Mouse (Mus musculus) CH12.LX (cell line): ENCODE data around the gene Inpp5e. TPM values are rescaled to one million over a fixed set of nuclear protein-coding genes. Genes with fewer than 3 reads are reported as not detected.
A peak's percentile ranks its signal among the peaks of the same experiment; 100 is the strongest.
"Not testable (repeated sequence)": the region's sequence is repeated elsewhere in the genome, so short reads cannot be mapped to it uniquely, and the experiment has no call there.

ENCODE experiments used
- DNase-seq: peaks from one replicate; pipeline ENCODE4 v3.0.0-alpha.2; 2013; ENCODE audit errors: extremely low read depth
- H3K27ac ChIP-seq: 2 replicates; pipeline ENCODE4 v1.5.1; 2012; ENCODE audit warnings: low read depth, mild to moderate bottlenecking, control low read depth, moderate library complexity; ENCODE audit not compliant: insufficient read depth
- H3K27me3 ChIP-seq: replicated peaks from 2 replicates; pipeline ENCODE3; 2012; ENCODE audit warnings: inconsistent platforms
- H3K36me3 ChIP-seq, 2 experiments: replicated peaks in 1 of 2; 2 replicates each; pipeline versions ENCODE3 to v1.6.1; 2012; ENCODE audit warnings: inconsistent platforms in 1 of 2, low read length in 1 of 2, mild to moderate bottlenecking in 1 of 2, mixed read lengths in 1 of 2, moderate library complexity in 1 of 2; ENCODE audit not compliant: control insufficient read depth in 1 of 2, insufficient read depth in 1 of 2
- H3K4me1 ChIP-seq, 2 experiments: 2 replicates each; pipeline ENCODE4 v1.6.1; 2012; ENCODE audit warnings: inconsistent platforms in 1 of 2, moderate library complexity in 1 of 2; ENCODE audit not compliant: insufficient read depth in 2 of 2, control insufficient read depth in 1 of 2
- H3K4me2 ChIP-seq: 2 replicates; pipeline ENCODE4 v1.6.1; 2012; ENCODE audit warnings: low read depth, mild to moderate bottlenecking, control low read depth; ENCODE audit not compliant: poor library complexity, insufficient read depth, severe bottlenecking
- H3K4me3 ChIP-seq, 3 experiments: fragments of 150-350 bp in 1 of 3; sonication (generic) in 1 of 3; replicated peaks in 1 of 3; 2 replicates each; pipeline versions ENCODE3 to v1.5.1; 2011 to 2012; ENCODE audit warnings: low read depth in 2 of 3, low read length in 2 of 3, mild to moderate bottlenecking in 2 of 3, moderate library complexity in 2 of 3, control low read depth in 1 of 3, improper control_type of control experiment in 1 of 3, inconsistent platforms in 1 of 3, mixed read lengths in 1 of 3; ENCODE audit not compliant: poor library complexity in 1 of 3
- H3K79me2 ChIP-seq: replicated peaks from 2 replicates; pipeline ENCODE4 v1.6.1; 2012; ENCODE audit warnings: mild to moderate bottlenecking, moderate library complexity; ENCODE audit not compliant: control insufficient read depth, poor library complexity, insufficient read depth, severe bottlenecking; ENCODE audit errors: extremely low read depth
- H3K9ac ChIP-seq: 2 replicates; pipeline ENCODE4 v1.6.1; 2012; ENCODE audit warnings: low read depth, mild to moderate bottlenecking, control low read depth, moderate library complexity; ENCODE audit not compliant: insufficient read depth
- H3K9me3 ChIP-seq: replicated peaks from 2 replicates; pipeline ENCODE3; 2012; ENCODE audit warnings: low read length, inconsistent platforms, mixed read lengths
- CHD1 ChIP-seq: IDR thresholded peaks from 2 replicates; pipeline ENCODE4 v1.6.1; 2012; ENCODE audit warnings: low read depth, low read length, improper control_type of control experiment, inconsistent platforms
- E2F4 ChIP-seq: IDR thresholded peaks from 2 replicates; pipeline ENCODE4 v1.6.1; 2011; ENCODE audit warnings: low read depth, low read length, improper control_type of control experiment; ENCODE audit not compliant: insufficient replicate concordance
- ELF1 ChIP-seq: IDR thresholded peaks from 2 replicates; pipeline ENCODE4 v1.6.1; 2014; ENCODE audit warnings: low read depth, mild to moderate bottlenecking, inconsistent platforms, low read length, improper control_type of control experiment
- EP300 ChIP-seq: IDR thresholded peaks from 2 replicates; pipeline ENCODE4 v1.6.1; 2011; ENCODE audit warnings: low read length, improper control_type of control experiment
- GABPA ChIP-seq: IDR thresholded peaks from 2 replicates; pipeline ENCODE4 v1.6.1; 2012; ENCODE audit warnings: low read depth, low read length, improper control_type of control experiment, inconsistent platforms; ENCODE audit not compliant: insufficient replicate concordance
- HCFC1 ChIP-seq: IDR thresholded peaks from 2 replicates; pipeline ENCODE4 v1.6.1; 2012; ENCODE audit warnings: low read depth, mild to moderate bottlenecking, inconsistent platforms, low read length, improper control_type of control experiment
- KAT2A ChIP-seq: IDR thresholded peaks from 2 replicates; pipeline ENCODE4 v1.6.1; 2012; ENCODE audit warnings: low read length, improper control_type of control experiment, inconsistent platforms; ENCODE audit not compliant: insufficient replicate concordance
- MAFK ChIP-seq: IDR thresholded peaks from 2 replicates; pipeline ENCODE4 v1.6.1; 2011; ENCODE audit warnings: low read length, improper control_type of control experiment; ENCODE audit not compliant: insufficient replicate concordance
- MAX ChIP-seq: IDR thresholded peaks from 2 replicates; pipeline ENCODE4 v1.6.1; 2011; ENCODE audit warnings: low read length, improper control_type of control experiment
- MAZ ChIP-seq: IDR thresholded peaks from 2 replicates; pipeline ENCODE4 v1.6.1; 2012; ENCODE audit warnings: low read depth, mild to moderate bottlenecking, inconsistent platforms, low read length, improper control_type of control experiment, moderate library complexity
- MXI1 ChIP-seq: IDR thresholded peaks from 2 replicates; pipeline ENCODE4 v1.6.1; 2011; ENCODE audit warnings: mild to moderate bottlenecking, low read depth, low read length, improper control_type of control experiment
- NELFE ChIP-seq: IDR thresholded peaks from 2 replicates; pipeline ENCODE4 v1.6.1; 2011; ENCODE audit warnings: low read depth, low read length, improper control_type of control experiment
- PAX5 ChIP-seq: IDR thresholded peaks from 2 replicates; pipeline ENCODE4 v1.6.1; 2012; ENCODE audit warnings: low read length, inconsistent platforms, mixed read lengths
- POLR2AphosphoS2 ChIP-seq: IDR thresholded peaks from 2 replicates; pipeline ENCODE4 v1.6.1; 2011; ENCODE audit warnings: low read depth, low read length, improper control_type of control experiment
- RCOR1 ChIP-seq: conservative IDR thresholded peaks from 2 replicates; pipeline ENCODE4 v1.6.1; 2012; ENCODE audit warnings: low read depth, mild to moderate bottlenecking, inconsistent platforms, low read length, improper control_type of control experiment
- SIN3A ChIP-seq: IDR thresholded peaks from 2 replicates; pipeline ENCODE4 v1.6.1; 2012; ENCODE audit warnings: low read length, improper control_type of control experiment, inconsistent platforms
- SMC3 ChIP-seq: IDR thresholded peaks from 2 replicates; pipeline ENCODE4 v1.6.1; 2011; ENCODE audit warnings: low read depth, low read length, improper control_type of control experiment
- TBP ChIP-seq: conservative IDR thresholded peaks from 2 replicates; pipeline ENCODE4 v1.6.1; 2011; ENCODE audit warnings: low read depth, low read length, improper control_type of control experiment
- TCF12 ChIP-seq: IDR thresholded peaks from 2 replicates; pipeline ENCODE4 v1.6.1; 2014; ENCODE audit warnings: low read depth, mild to moderate bottlenecking, inconsistent platforms, low read length, improper control_type of control experiment
- USF1 ChIP-seq: IDR thresholded peaks from 2 replicates; pipeline ENCODE4 v1.6.1; 2014; ENCODE audit warnings: low read depth, mild to moderate bottlenecking, inconsistent platforms, low read length, improper control_type of control experiment
- USF2 ChIP-seq: conservative IDR thresholded peaks from 2 replicates; pipeline ENCODE4 v1.6.1; 2011; ENCODE audit warnings: low read depth, low read length, improper control_type of control experiment
- ZC3H11A ChIP-seq: IDR thresholded peaks from 2 replicates; pipeline ENCODE4 v1.6.1; 2012; ENCODE audit warnings: low read depth, mild to moderate bottlenecking, inconsistent platforms, low read length, improper control_type of control experiment
- ZNF384 ChIP-seq: IDR thresholded peaks from 2 replicates; pipeline ENCODE4 v1.6.1; 2012; ENCODE audit warnings: low read depth, low read length, improper control_type of control experiment, inconsistent platforms
- dilution Hi-C: fragments of 300-500 bp; cut with MboI; formaldehyde crosslinking; loops from 2 replicates; pipeline ENCODE4 v1.14.3; 2020; ENCODE audit warnings: low sequenced_read_pairs; ENCODE audit not compliant: extremely low pct_unique_long_range_greater_than_20kb, extremely low pct_ligation_motif_present
- in situ Hi-C: fragments of 300-500 bp; cut with MboI; formaldehyde crosslinking; loops from 3 replicates; pipeline ENCODE4 v1.14.3; 2019; ENCODE audit warnings: low sequenced_read_pairs, low pct_ligation_motif_present, low pct_unique_long_range_greater_than_20kb, mixed read lengths
- polyA plus RNA-seq: library from polyadenylated mRNA; unstranded; fragments of >175 nt; gene quantifications from 2 replicates; pipeline ENCODE4 v1.2.1, GENCODE M21; 2012; ENCODE audit warnings: low read depth; ENCODE audit not compliant: insufficient read length
- total RNA-seq, 2 experiments: library from RNA; depleted of rRNA; stranded (reverse); fragments of 300-350 nt in 1 of 2; fragments of >200 nt in 1 of 2; gene quantifications; 2 replicates each; pipeline ENCODE4 v1.2.3; 2012 to 2014

The Inpp5e gene
- total and polyA plus RNA-seq, 3 experiments, result 5.2 to 10.2 (median 9.6) TPM

GRCm38 (mm10) chr2:26388682-26389153, 20.3 kb downstream of the Inpp5e start:
- Histone ChIP-seq H3K4me2 (peak overlapping the region; percentile 26), H3K4me3 (peak overlapping the region; percentile 84 to 94 (median 88)), H3K9me3 (no peaks in the 10 kb centered on the region), H3K9ac (peak overlapping the region; percentile 89), H3K27me3 (no peaks in the 10 kb centered on the region), H3K27ac (peak overlapping the region; percentile 13; the same call in 1 of the 2 replicates), H3K4me1 (peaks cover 4 to 26% of the 10 kb centered on the region in 2 experiments), H3K79me2 (peaks cover 26% of the 10 kb centered on the region), H3K36me3 (peaks cover 67 to 77% of the 10 kb centered on the region in 2 experiments)
- dilution Hi-C loops (no loop called here), in situ Hi-C loops (no loop called here)
- TF ChIP-seq SIN3A (no peak), ZC3H11A (no peak), POLR2AphosphoS2 (no peak), ZNF384 (no peak), GABPA (no peak), MXI1 (no peak), TBP (no peak), MAZ (no peak), USF1 (no peak), MAX (no peak), SMC3 (no peak), NELFE (no peak), TCF12 (no peak), CHD1 (no peak), MAFK (no peak), ELF1 (no peak), KAT2A (no peak), EP300 (no peak), PAX5 (no peak)
- no peak for DNase-seq

GRCm38 (mm10) chr2:26387713-26388112, 21.3 kb downstream of the Inpp5e start:
- in situ Hi-C loops, result no loop called here
- dilution Hi-C loops, result no loop called here
- H3K4me3 ChIP-seq, result no peak overlapping the region
- no peak overlapping the region for H3K27ac ChIP-seq
- H3K4me1 ChIP-seq, result peaks cover 4 to 26% of the 10 kb centered on the region in 2 experiments
- peaks cover 26% of the 10 kb centered on the region for H3K79me2 ChIP-seq
- DNase-seq, result no peak
- peaks cover 67 to 77% of the 10 kb centered on the region in 2 experiments for H3K36me3 ChIP-seq
- H3K9me3 ChIP-seq, result no peaks in the 10 kb centered on the region
- TF ChIP-seq USF2 (no peak), HCFC1 (no peak), POLR2AphosphoS2 (no peak), RCOR1 (no peak), GABPA (no peak), EP300 (no peak), E2F4 (no peak), ZNF384 (no peak), MXI1 (no peak), CHD1 (no peak)
- H3K4me2 ChIP-seq, result peak overlapping the region; percentile 26
- peak overlapping the region; percentile 89; the same call in 1 of the 2 replicates for H3K9ac ChIP-seq
- no peaks in the 10 kb centered on the region for H3K27me3 ChIP-seq

DNA sequence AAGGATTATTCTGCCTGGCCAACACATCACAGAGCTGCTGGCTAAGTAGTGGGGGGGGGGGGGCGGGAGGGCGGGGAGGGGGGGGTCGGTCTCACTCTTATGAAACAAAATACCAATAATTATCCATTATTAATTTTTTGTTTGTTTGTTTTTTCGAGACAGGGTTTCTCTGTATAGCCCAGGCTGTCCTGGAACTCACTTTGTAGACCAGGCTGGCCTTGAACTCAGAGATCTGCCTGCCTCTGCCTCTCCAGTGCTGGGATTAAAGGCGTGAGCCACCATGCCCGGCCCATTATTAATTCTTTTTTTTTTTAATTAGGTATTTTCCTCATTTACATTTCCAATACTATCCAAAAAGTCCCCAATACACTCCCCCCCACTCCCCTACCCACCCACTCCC, 28.1 kb downstream of the Inpp5e start:
- dilution Hi-C loops, H3K27me3 ChIP-seq, H3K27ac ChIP-seq, in situ Hi-C loops, DNase-seq, H3K9me3 ChIP-seq: not testable (repeated sequence)
- peaks cover 62 to 78% of the 10 kb centered on the region in 2 experiments for H3K36me3 ChIP-seq
- peak overlapping the region; percentile 61; the same call in 1 of the 2 replicates for H3K9ac ChIP-seq
- peaks cover 17% of the 10 kb centered on the region for H3K79me2 ChIP-seq
- H3K4me2 ChIP-seq, result peak overlapping the region; percentile 64; the same call in 1 of the 2 replicates
- H3K4me1 ChIP-seq, result peaks cover 0 to 11% of the 10 kb centered on the region in 2 experiments; a peak in 2 of 4 replicates
- H3K4me3 ChIP-seq, result peak overlapping the region; percentile 80 to 94 (median 82)
